Mouse (Mus musculus): ENCODE data around the gene Grn. TPM values are rescaled to one million over a fixed set of nuclear protein-coding genes. Genes with fewer than 3 reads are reported as not detected.
A peak's percentile ranks its signal among the peaks of the same experiment; 100 is the strongest.

Gene Grn
- total RNA-seq, 1 experiment from 2014 or later: 45.2 TPM

DNA sequence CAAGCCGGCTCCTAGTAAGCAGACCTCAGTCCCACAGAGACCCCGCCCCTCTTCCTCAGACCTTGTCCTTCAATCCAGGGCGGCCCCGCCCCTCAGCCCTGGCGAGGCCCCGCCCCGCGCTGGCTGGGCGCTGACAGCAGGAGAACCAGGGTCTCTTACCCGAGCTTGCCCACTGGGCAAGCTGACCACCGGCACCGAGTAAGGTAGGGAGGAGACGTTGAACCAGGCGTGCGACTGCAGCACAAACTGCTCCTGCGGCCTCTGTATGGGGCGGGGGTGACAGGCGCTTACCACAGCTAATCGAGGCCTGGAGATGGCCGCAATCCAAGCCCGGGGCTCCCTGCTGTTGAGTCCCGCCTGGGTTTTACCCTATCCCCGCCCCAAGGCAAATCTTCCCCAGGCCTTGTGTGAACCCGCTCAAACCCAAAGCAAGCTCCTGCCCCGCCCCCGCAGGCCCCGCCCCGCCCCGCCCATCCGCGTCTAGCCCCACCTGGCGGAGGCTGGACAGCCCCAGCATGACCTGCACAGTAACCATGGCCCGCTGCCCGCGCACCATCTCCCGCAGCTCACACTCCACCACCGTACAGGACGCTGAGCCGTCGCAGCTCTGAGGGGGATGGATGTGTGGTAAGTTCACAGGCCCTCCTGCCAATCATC lies 25.8 kb downstream of the Grn start:
- peak; percentile 53 for ATAC-seq (ENCODE audit: extremely low read depth, insufficient number of reproducible peaks, low FRiP score, poor library complexity, severe bottlenecking)

GRCm38 (mm10) chr11:102460541-102460940 lies 30.4 kb downstream of the Grn start:
- no peak for ATAC-seq (ENCODE audit: extremely low read depth, insufficient number of reproducible peaks, low FRiP score, poor library complexity, severe bottlenecking)

DNA sequence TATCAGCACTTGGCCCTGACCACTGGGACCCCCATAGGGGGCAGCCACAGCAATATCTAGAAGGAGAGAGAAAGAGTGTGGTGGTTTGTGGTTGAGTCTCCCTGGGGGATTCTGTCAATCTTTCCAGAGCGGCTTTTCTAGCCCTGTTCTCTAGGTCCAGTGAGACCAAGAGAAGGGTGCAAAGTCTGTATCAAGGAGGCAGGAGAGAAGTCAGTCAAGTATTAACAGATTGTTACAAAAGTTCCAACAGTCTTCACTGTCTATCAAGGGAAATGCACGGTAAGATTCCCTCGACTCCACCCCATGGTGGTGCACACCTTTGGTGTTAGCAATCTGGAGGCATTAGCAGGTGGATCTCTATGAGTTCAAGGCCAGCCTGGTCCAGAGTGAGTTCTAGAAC lies 31.6 kb downstream of the Grn start:
- ATAC-seq (ENCODE audit: extremely low read depth, insufficient number of reproducible peaks, low FRiP score, poor library complexity, severe bottlenecking): no peak

DNA sequence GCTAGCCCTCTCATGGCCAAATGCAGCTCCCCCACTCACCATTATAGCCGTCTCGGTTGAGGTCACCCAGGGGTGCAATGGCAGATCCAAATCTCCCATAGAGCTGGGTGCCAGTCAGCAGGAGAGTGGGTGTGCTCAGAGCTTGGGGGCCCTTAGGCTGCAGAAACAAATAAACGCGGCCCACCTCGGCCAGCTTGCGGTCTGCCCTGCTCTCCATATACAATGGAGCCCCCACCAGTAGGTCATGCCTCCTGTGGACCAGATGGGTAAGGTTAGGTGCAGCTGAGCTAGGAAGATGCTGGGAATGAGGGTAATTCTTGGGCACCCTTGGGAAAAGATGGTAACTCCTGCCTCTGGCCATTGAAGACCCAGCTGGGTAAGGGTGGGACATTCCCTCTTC lies 34.8 kb downstream of the Grn start:
- no peak for ATAC-seq (ENCODE audit: extremely low read depth, insufficient number of reproducible peaks, low FRiP score, poor library complexity, severe bottlenecking)

DNA sequence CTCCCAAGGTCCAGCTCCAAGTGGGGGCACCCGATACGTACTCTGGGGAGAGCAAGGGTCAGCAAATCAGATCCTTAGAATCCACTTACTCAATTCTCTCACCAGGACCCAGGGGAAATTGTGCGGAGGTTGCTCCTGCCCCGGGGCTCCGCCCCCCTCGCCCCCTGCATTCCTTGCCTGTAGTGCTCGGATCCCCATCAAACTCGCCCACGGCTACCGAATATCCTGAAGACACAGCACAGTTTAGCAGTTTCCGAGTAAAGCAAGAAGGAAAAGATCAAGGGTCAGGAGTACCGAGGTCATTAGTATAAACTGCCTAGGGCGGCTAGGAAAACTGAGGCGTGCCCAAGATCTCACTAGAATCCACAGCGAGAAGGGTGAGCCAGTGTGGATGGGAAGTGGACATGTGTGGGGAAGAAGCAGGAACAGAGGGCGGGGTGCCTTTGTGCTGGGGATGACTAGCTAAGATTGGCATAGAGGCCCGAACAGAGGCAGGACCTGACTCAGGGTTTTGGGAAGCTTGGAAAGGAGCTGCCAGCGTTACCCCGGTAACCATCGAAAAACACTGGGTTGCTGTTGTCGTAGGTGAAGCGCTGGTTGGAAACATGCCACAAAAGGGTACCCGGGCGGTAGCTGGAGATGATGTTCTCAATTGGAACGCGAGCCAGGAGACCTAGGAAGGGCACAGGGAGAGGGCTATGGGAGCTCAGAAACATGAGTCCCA lies 35.8 kb downstream of the Grn start:
- no peak for ATAC-seq (ENCODE audit: extremely low read depth, insufficient number of reproducible peaks, low FRiP score, poor library complexity, severe bottlenecking)

- peak; percentile 64 for ATAC-seq (ENCODE audit: extremely low read depth, insufficient number of reproducible peaks, low FRiP score, poor library complexity, severe bottlenecking)
Measured at GRCm38 (mm10) chr11:102467041-102467631, 37.0 kb downstream of the Grn start.

- no peak for ATAC-seq (ENCODE audit: extremely low read depth, insufficient number of reproducible peaks, low FRiP score, poor library complexity, severe bottlenecking)
Measured at GRCm38 (mm10) chr11:102469648-102470357, 39.7 kb downstream of the Grn start, which contains the start of gene Itga2b. TSS of gene Itga2b (minus strand) at chr11:102470122.

DNA sequence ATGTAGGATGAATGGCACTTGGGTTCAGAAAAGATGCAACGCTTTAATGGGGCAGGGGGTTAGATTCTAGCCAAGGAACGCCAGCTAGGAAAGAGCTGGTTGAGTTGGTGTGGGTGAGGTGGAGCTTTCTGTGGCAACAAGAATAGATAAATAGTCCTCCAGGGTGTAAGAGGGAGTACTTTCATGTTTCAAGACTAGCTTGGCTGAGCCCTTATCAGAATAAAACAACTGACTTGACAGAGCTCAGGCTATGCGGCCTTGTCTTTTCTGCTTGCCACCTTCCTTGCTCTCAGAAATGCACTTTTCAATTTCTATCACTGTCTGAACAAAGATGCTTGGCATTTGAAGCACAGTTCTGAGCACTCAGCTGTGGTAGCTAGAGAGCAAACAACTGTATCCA lies 44.9 kb downstream of the Grn start:
- ATAC-seq (ENCODE audit: extremely low read depth, insufficient number of reproducible peaks, low FRiP score, poor library complexity, severe bottlenecking): no peak

DNA sequence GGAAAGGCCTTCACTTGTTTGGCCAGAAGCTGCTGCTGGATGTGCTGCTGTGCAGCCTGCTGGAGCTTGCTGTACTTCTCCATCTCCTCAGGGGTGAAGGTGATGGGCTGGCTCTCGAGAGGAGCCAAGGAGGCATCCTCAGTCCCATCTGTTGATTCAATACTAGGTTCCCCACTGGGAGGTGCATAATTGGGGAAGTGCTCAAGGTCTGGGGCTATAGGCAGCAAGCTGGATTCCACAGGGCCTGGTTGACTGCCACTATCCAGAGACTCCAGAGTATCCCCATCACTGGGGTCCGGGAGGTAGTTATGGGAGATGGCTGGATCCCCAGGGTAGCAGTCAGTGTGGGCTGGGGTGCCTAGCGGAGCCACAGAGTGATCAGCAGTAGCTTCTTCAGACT lies 48.6 kb downstream of the Grn start:
- ATAC-seq (ENCODE audit: extremely low read depth, insufficient number of reproducible peaks, low FRiP score, poor library complexity, severe bottlenecking): no peak

DNA sequence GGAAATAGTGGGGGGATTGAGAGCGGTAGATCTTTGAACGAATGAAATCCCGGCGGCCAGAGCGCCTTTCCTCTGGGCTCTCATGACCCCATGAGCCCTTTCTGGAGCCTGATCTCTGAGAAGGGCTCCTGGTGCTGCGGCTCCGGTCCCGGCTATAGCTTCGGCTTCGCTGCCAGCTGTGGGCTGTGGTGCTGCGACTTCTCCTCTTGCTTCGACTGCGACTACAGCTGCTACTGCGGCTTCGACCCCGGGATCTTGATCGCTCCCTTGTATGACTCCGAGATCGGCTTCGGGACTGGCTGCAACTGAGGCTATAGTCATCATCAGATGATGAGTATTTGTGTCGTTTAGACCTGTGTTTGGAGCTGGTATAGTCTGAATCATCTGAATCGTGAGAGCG lies 49.5 kb downstream of the Grn start:
- ATAC-seq (ENCODE audit: extremely low read depth, insufficient number of reproducible peaks, low FRiP score, poor library complexity, severe bottlenecking): no peak

- ATAC-seq (ENCODE audit: extremely low read depth, insufficient number of reproducible peaks, low FRiP score, poor library complexity, severe bottlenecking): no peak
Measured at GRCm38 (mm10) chr11:102480111-102480510, 50.0 kb downstream of the Grn start.

DNA sequence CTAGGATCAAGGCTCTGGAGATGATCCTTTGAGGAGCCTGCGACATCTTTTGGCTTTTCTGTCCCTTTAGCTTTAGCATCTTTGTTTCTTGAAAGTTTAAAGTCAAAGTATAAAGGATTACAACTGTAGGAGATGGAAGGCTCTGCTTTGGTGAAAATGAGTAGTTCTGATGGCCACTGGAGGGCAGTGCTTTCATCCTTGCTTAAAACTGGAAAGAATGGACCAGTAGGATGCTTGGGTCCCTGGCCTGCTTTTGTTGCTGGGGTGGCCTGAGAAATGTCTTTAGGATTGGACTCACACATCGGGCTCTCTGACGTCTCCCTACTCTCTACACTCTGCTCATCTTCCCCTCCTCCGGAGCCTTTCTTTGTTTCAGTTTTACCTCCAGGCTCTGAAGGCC lies 50.8 kb downstream of the Grn start:
- no peak for ATAC-seq (ENCODE audit: extremely low read depth, insufficient number of reproducible peaks, low FRiP score, poor library complexity, severe bottlenecking)

DNA sequence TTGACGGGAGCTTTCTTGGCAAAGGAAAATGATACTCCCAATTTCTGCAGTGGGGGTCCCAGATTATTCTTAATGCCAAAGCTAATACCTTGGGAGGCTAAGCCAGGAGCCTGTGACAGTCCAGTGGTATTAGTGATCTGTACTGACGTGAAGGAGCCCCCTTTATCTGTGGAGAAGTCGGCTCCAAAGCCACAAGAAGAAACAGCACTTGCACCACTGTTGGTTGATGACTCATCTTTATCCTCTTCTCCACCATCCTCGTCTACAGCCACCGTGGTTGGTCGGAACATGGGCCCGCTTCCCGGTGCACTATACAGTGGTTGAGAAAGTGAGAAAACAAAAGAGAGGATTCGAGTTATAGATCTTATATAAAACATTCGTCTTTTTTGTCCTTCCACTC lies 51.7 kb downstream of the Grn start:
- no peak for ATAC-seq (ENCODE audit: extremely low read depth, insufficient number of reproducible peaks, low FRiP score, poor library complexity, severe bottlenecking)

Other genes starting within 250 kb of the Grn start
- gene Lsm12, start 245.0 kb upstream of the Grn start, total RNA-seq (2017): 46.8 and 56.2 TPM in 2 replicates
- gene G6pc3, start 240.7 kb upstream of the Grn start, total RNA-seq (2017): 14.7 and 16.5 TPM in 2 replicates
- gene Hdac5, start 200.1 kb upstream of the Grn start, total RNA-seq (2017): 62.9 and 64.1 TPM in 2 replicates
- not detected in 2 replicates for gene BC030867, start 181.4 kb upstream of the Grn start, total RNA-seq (2017)
- gene Asb16, start 161.6 kb upstream of the Grn start, total RNA-seq (2017): not detected in 2 replicates
- 51.1 and 54.8 TPM in 2 replicates for gene Tmub2, start 145.4 kb upstream of the Grn start, total RNA-seq (2017)
- 36.7 and 44.5 TPM in 2 replicates for gene Atxn7l3, start 133.7 kb upstream of the Grn start, total RNA-seq (2017)
- 169 and 195 TPM in 2 replicates for gene Ubtf, start 110.6 kb upstream of the Grn start, total RNA-seq (2017)
- gene Slc4a1, start 64.1 kb upstream of the Grn start, total RNA-seq (2017): 12.0 and 14.8 TPM in 2 replicates
- gene Rundc3a, start 36.9 kb upstream of the Grn start, total RNA-seq (2017): 0.74 and 1.0 TPM in 2 replicates
- 31.0 and 36.2 TPM in 2 replicates for gene Slc25a39, start 22.4 kb upstream of the Grn start, total RNA-seq (2017)
- gene Fam171a2, start 17.4 kb downstream of the Grn start, total RNA-seq (2017): not detected in 2 replicates
- gene Itga2b, start 39.8 kb downstream of the Grn start, total RNA-seq (2017): 37.8 and 42.2 TPM in 2 replicates
- 52.8 and 56.9 TPM in 2 replicates for gene Gpatch8, start 126.1 kb downstream of the Grn start, total RNA-seq (2017)
- gene Gm11627, start 149.1 kb downstream of the Grn start, total RNA-seq (2017): not detected in 2 replicates
- gene Fzd2, start 174.1 kb downstream of the Grn start, total RNA-seq (2017): 0.12 TPM in 1 of 2 replicates, not detected in the other
- not detected in 2 replicates for gene Meioc, start 233.4 kb downstream of the Grn start, total RNA-seq (2017)

Measured in neutrophil, adult 5-6 weeks (primary cell).